Mouse (Mus musculus): ENCODE measurements around the gene Emc8.

DNA sequence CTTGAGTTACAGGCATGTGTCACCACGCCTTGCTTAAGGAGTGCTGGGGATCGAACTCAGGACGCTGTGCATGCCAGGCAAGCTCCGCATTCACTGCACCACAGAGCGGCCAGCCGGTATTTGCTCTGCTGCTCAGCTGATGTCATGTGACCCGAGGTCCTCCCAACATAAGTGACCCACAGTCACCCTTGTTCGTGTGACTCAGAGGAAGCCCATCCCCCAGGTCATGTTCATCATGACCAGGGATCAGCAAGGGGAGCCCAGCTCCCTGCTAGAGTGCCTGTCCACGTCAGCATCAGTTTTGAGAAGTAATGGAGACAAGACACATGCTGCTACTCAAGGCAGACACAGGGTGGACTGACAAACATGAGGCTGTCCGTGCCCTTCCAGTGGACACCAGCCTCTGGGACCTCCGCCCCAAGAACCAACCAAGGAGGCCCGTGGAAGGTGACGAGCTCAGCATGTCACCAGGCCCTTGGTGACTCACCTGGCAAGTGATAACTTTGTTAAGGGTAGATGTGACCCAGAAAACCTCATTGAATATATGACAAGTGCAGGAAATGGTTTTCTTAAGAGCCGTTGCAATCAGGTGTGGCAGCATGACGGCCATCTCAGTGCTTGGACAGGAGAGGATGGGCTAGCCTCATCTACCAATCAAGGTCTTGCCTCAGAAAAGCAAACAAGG, 47.8 kb upstream of the Emc8 start:
- TF ChIP-seq CTCF (IDR thresholded peaks at IDR 0.05; ENCODE audit: low read depth) = no peak
- no peak for TF ChIP-seq EP300 (IDR thresholded peaks at IDR 0.05; ENCODE audit: low read depth)

Data from liver, embryonic 14.5 days (tissue).